Mouse (Mus musculus): Measurements from ENCODE around the gene Fgfbp1.

- no peak for TF ChIP-seq POLR2A (IDR thresholded peaks at IDR 0.05; ENCODE audit: extremely low read depth, insufficient read depth, low read length)
- TF ChIP-seq CTCF (IDR thresholded peaks at IDR 0.05; ENCODE audit: low read depth, low read length): no peak
These were observed 48.3 kb downstream of the Fgfbp1 start for GRCm38 (mm10) chr5:43933269-43933668.
